Mouse (Mus musculus) liver, postnatal 0 days (tissue): ENCODE results near the gene Gjc1. TPM values are rescaled to one million over a fixed set of nuclear protein-coding genes. Genes with fewer than 3 reads are reported as not detected.
A peak's percentile ranks its signal among the peaks of the same experiment; 100 is the strongest.

Source experiments
- ATAC-seq: fragments of 200-750 bp; cut with Nextera tagmentation; 2 replicates; pipeline ENCODE4 v1.8.0; 2017; ENCODE audit warnings: mild to moderate bottlenecking, moderate library complexity
- DNase-seq: peaks from one replicate; pipeline ENCODE4 v3.0.0-alpha.2; 2016
- H3K27ac ChIP-seq: fragments of 300-500 bp; sonication (generic); 2 replicates; pipeline ENCODE4 v1.5.1; 2014; ENCODE audit warnings: antibody characterized with exemption, moderate library complexity, mild to moderate bottlenecking, low read depth
- H3K27me3 ChIP-seq: fragments of 300-500 bp; sonication (generic); 2 replicates; pipeline ENCODE4 v1.6.1; 2014; ENCODE audit warnings: low read length, control low read depth, mixed read lengths; ENCODE audit not compliant: insufficient read depth
- H3K36me3 ChIP-seq: fragments of 300-500 bp; sonication (generic); replicated peaks from 2 replicates; pipeline ENCODE4 v1.6.1; 2014; ENCODE audit warnings: mild to moderate bottlenecking, control low read depth, low read length, moderate library complexity, mixed read lengths; ENCODE audit not compliant: insufficient read depth
- H3K4me1 ChIP-seq: fragments of 300-500 bp; sonication (generic); 2 replicates; pipeline ENCODE4 v1.6.1; 2014; ENCODE audit warnings: antibody characterized with exemption, mild to moderate bottlenecking, control low read depth; ENCODE audit not compliant: insufficient read depth
- H3K4me2 ChIP-seq: fragments of 300-500 bp; sonication (generic); 2 replicates; pipeline ENCODE4 v1.6.1; 2014; ENCODE audit warnings: low read depth, mild to moderate bottlenecking, low read length, moderate library complexity, mixed read lengths
- H3K4me3 ChIP-seq: fragments of 300-500 bp; sonication (generic); 2 replicates; pipeline ENCODE4 v1.5.1; 2014; ENCODE audit warnings: low read depth, low read length
- H3K9ac ChIP-seq: fragments of 300-500 bp; sonication (generic); replicated peaks from 2 replicates; pipeline ENCODE4 v1.6.1; 2014; ENCODE audit warnings: mild to moderate bottlenecking, moderate library complexity
- H3K9me3 ChIP-seq: fragments of 300-500 bp; sonication (generic); 2 replicates; pipeline ENCODE4 v1.6.1; 2016; ENCODE audit warnings: mild to moderate bottlenecking, control low read depth, low read length, mixed read lengths
- CTCF ChIP-seq: sonication (generic); IDR thresholded peaks from 2 replicates; pipeline ENCODE4 v1.5.1; 2016; ENCODE audit warnings: antibody characterized with exemption, low read depth
- EP300 ChIP-seq: IDR thresholded peaks from 2 replicates; pipeline ENCODE4 v1.6.1; 2016; ENCODE audit warnings: antibody characterized with exemption, low read depth, mild to moderate bottlenecking
- WGBS: fragments of 180-500 bp; shearing (Covaris S2); extraction: QIAGEN DNeasy Blood & Tissue Kit; methylation state at CpG from one replicate; pipeline ENCODE4 v1.1.7; 2014; ENCODE audit not compliant: insufficient replicate concordance; 5-methylcytosine and 5-hydroxymethylcytosine counted together
- polyA plus RNA-seq: library from polyadenylated mRNA; unstranded; fragments of >200 nt; fragmentation: Nextera tagmentation; extraction: Ambion mirVana; gene quantifications from 2 replicates; pipeline ENCODE4 v1.2.1, GENCODE M21; 2015

Gjc1 gene
- polyA plus RNA-seq, 1 experiment from 2014 or later = 1.4 TPM

DNA sequence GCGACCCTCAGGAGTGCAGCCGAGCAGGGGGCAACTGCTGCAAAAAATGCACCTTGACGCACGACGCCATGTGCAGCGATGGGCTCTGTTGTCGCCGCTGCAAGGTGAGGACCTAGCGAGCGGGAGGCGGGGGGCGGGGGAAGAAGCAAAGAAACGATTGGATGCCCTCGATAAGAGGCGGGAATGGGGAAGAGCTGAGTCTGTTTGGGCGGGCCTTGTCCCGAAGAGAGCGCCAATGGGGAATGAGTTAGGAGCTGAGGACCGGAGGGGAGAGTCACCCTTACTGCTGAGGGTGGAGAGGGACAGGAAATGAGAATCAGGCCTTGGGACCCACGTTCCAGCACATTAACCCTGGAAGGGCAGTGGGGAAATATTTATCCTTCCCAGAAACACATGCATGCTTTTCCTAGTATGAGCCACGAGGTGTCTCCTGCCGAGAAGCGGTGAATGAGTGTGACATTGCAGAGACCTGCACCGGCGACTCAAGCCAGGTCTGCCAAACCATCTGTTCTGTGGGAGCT, 44.8 kb downstream of the Gjc1 start:
- H3K4me3 ChIP-seq = peak overlapping the region; percentile 49
- no peak overlapping the region for H3K27ac ChIP-seq
- peaks cover 37% of the 10 kb centered on the region for H3K27me3 ChIP-seq
- 3% methylated on average over 25 of the region's 25 CpGs for WGBS
- ATAC-seq (peak; percentile 77), DNase-seq (peak; percentile 68)
- H3K4me2 ChIP-seq = peak overlapping the region; percentile 77
- no peaks in the 10 kb centered on the region for H3K9me3 ChIP-seq
- H3K4me1 ChIP-seq = peaks cover 7% of the 10 kb centered on the region
- H3K9ac ChIP-seq = no peak overlapping the region
- H3K36me3 ChIP-seq = no peaks in the 10 kb centered on the region
- TF ChIP-seq CTCF (peak; percentile 54), EP300 (no peak)

DNA sequence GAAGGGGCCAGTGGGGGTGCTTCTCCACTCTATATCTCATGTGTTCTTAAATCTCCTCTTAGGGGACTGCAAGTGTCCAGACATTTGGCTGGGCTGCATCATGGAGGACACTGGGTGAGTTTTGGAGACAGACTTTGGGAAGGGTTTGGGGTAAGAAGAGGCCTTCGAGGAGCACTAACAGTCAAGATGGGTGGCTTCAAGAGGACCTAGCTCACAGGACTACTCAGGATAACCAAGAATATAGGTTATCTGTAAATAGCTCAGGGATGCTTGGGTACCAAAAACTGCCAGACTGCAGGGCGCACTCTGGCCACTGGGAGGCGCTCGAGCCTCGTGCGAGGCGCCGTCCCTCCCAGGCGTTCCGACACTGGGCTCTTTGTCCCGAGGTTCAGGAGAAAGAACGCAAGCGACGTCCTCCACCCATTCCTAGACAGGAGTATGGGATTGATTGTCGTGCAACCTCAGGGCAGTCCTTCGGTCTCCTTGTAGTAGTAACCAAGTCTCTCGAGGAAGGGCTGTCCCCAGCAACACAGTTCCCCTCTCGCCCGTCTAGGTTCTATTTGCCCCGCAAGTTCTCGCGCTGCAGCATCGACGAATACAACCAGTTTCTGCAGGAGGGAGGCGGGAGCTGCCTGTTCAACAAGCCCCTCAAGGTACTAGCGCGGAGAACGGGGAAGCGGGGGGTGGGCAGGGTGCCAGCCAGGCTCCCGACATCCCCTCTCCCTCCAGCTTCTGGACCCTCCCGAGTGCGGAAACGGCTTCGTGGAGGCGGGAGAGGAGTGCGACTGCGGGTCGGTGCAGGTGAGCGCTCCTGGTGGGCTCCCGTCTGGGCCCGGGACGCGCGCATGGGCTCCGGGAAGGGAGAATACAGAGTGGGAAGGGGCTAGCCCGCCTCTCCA, 45.5 kb downstream of the Gjc1 start:
- H3K27me3 ChIP-seq = peaks cover 37% of the 10 kb centered on the region

DNA sequence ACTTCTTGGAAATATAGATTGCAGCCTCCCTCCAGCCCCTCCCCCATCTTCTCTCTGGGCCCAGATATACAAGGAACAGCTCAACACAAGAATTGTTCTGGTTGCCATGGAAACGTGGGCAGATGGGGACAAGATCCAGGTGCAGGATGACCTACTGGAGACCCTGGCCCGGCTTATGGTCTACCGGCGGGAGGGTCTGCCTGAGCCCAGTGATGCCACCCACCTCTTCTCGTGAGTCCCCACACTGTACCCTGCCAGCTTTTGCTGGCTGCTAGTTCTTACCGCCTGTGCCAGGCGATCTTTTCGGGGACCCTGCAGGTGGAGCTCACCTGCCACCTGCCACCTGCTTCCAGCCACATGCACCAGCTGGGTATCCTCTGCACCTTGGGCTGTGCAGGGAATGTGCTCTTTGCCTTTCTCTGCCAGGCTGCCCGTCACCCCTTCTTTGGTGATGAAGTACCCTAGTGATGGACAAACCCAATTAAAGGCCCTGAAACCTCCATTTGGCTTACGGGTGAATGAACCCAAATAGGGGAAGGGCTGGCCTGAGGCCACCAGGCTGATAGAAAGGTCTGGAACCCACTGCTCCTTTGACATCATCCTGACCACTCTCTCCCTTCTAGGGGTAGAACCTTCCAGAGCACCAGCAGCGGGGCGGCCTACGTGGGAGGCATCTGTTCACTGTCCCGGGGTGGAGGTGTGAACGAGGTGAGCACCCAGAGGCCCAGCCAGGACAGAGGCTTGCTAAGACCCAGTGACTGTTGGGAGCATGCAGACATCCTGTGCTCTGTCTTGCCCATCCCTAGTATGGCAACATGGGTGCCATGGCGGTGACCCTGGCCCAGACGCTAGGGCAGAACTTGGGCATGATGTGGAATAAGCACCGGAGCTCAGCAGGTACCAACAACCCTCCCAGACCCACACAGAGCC, 46.5 kb downstream of the Gjc1 start:
- WGBS = 75% methylated on average over 18 of the region's 18 CpGs
- H3K9me3 ChIP-seq = no peaks in the 10 kb centered on the region
- DNase-seq (no peak), ATAC-seq (no peak)
- no peak overlapping the region for H3K9ac ChIP-seq
- H3K4me1 ChIP-seq = peaks cover 6% of the 10 kb centered on the region
- no peaks in the 10 kb centered on the region for H3K36me3 ChIP-seq
- H3K27ac ChIP-seq = no peak overlapping the region
- H3K27me3 ChIP-seq = peaks cover 35% of the 10 kb centered on the region
- TF ChIP-seq CTCF (no peak), EP300 (no peak)
- no peak overlapping the region for H3K4me2 ChIP-seq
- H3K4me3 ChIP-seq = no peak overlapping the region

More for the DNA sequence above, 45.5 kb downstream of the Gjc1 start:
- Histone ChIP-seq H3K4me1 (peaks cover 6% of the 10 kb centered on the region), H3K4me2 (peak overlapping the region; percentile 77), H3K9me3 (no peaks in the 10 kb centered on the region), H3K27ac (peak overlapping the region; percentile 48), H3K4me3 (peak overlapping the region; percentile 49), H3K9ac (no peak overlapping the region), H3K36me3 (no peaks in the 10 kb centered on the region)
- TF ChIP-seq CTCF (peak; percentile 98), EP300 (no peak)
- DNase-seq (peak; percentile 85), ATAC-seq (peak; percentile 51)
- under 1% methylated on average over 45 of the region's 46 CpGs for WGBS

DNA sequence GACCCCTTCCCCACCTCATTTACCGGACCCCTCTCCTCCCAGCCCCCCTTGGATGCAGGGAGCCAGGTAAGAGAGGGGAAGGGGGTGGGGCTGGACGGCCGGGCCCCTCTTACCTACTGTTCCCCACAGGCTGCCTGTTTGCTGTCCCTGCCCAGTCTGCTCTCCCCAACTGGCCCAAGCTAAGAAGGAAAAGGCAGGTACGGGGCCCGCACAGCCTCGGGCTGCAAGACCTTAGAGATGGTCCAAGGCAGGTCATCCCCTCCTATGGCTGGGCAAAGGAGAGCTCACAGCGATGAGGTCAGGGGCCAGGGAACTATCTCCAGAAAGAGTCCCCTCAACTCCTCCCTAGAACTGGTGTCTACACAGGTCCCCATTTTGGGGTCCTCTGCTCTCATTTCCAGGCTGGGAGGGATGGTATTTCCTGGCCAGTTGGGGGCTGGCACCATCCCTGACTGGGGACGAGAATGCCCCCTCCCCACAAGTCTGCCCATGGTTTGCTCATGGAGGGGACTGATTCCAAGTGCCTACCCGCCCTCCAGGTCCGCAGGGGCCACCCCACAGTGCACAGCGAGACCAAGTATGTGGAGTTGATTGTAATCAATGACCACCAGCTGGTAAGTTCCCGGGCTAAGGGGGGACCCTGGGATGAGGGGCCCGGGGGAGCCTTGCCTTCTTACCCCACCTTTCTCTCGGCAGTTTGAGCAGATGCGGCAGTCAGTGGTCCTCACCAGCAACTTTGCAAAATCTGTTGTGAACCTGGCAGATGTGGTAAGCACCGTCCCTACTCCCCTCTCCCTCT, 47.4 kb downstream of the Gjc1 start:
- Histone ChIP-seq H3K9me3 (no peaks in the 10 kb centered on the region), H3K4me3 (no peak overlapping the region), H3K4me1 (peaks cover 6% of the 10 kb centered on the region), H3K9ac (no peak overlapping the region), H3K27me3 (peaks cover 32% of the 10 kb centered on the region), H3K36me3 (no peaks in the 10 kb centered on the region), H3K4me2 (no peak overlapping the region), H3K27ac (no peak overlapping the region)
- WGBS = 37% methylated on average over 16 of the region's 16 CpGs
- TF ChIP-seq CTCF = no peak
- TF ChIP-seq EP300 = no peak
- ATAC-seq (no peak), DNase-seq (no peak)

DNA sequence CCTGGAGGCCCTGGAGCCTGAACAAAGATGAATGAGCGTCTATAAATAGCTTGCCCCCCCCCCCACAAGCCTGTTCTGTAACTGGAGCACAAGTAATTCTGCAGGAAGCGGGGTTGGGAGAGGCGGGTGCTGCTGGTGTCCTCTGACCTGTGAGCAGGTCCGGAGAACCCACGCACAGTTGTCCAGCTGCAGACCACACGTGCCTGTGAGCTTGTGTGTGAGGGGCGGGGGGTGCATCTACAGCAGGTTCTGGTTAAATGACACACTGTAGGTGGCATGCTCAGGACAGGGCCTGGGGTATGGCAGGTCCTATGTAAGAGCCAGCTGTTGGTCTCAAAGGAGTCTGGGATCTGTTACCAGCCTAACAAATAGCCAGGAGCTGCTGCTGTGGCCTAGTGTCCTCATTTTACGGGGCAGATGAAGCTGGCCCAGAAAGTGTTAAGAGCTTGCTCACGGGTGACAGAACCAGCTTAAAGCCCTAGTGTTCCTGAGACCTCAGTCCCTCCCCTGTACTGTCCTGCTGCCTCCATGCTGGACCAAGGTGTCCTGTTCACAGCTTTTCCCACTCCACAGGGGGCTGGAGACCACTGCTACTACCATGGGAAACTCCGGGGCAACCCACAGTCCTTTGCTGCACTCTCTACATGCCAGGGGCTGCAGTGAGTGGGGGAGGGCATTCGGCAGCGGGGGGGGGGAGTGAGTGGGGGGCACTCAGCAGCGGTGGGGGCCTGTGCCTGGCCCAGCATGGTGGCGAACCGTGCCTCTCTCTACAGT, 48.7 kb downstream of the Gjc1 start:
- H3K4me2 ChIP-seq = no peak overlapping the region
- H3K27me3 ChIP-seq = peaks cover 24% of the 10 kb centered on the region
- no peak overlapping the region for H3K9ac ChIP-seq
- H3K36me3 ChIP-seq = no peaks in the 10 kb centered on the region
- 47% methylated on average over 15 of the region's 15 CpGs for WGBS
- no peak for TF ChIP-seq CTCF
- TF ChIP-seq EP300 = no peak
- DNase-seq (no peak), ATAC-seq (no peak)
- H3K4me3 ChIP-seq = no peak overlapping the region
- no peak overlapping the region for H3K27ac ChIP-seq
- no peaks in the 10 kb centered on the region for H3K9me3 ChIP-seq
- peaks cover 6% of the 10 kb centered on the region for H3K4me1 ChIP-seq
